Mouse (Mus musculus) myocyte (in vitro differentiated cells): ENCODE measurements around the gene Disp1. TPM values are rescaled to one million over a fixed set of nuclear protein-coding genes. Genes with fewer than 3 reads are reported as not detected.

ENCODE experiments used
- H3K27me3 ChIP-seq: one replicate; pipeline ENCODE4 v1.6.1; 2011; ENCODE audit not compliant: control insufficient read depth, insufficient read depth, insufficient read length
- H3K36me3 ChIP-seq: one replicate; pipeline ENCODE4 v1.6.1; 2011; ENCODE audit not compliant: control insufficient read depth, insufficient read depth
- H3K4me2 ChIP-seq: one replicate; pipeline ENCODE4 v1.6.1; 2011; ENCODE audit warnings: low read depth, control low read depth
- H3K4me3 ChIP-seq: one replicate; pipeline ENCODE4 v1.5.1; 2011; ENCODE audit warnings: mild to moderate bottlenecking, control low read depth, moderate library complexity
- H3K79me2 ChIP-seq: one replicate; pipeline ENCODE4 v1.6.1; 2011; ENCODE audit not compliant: control insufficient read depth, insufficient read depth
- H3ac ChIP-seq: one replicate; pipeline ENCODE4 v1.6.1; 2011; ENCODE audit not compliant: control insufficient read depth, insufficient read length
- CEBPB ChIP-seq: IDR thresholded peaks from 2 replicates; pipeline ENCODE4 v1.6.1; 2011; ENCODE audit warnings: mild to moderate bottlenecking, moderate library complexity; ENCODE audit not compliant: poor library complexity, insufficient read depth, severe bottlenecking
- E2F4 ChIP-seq: IDR thresholded peaks from one replicate; pipeline ENCODE4 v1.6.1; 2011; ENCODE audit warnings: mild to moderate bottlenecking, control low read depth, moderate library complexity; ENCODE audit not compliant: insufficient read depth
- MAX ChIP-seq: IDR thresholded peaks from one replicate; pipeline ENCODE4 v1.6.1; 2011; ENCODE audit warnings: low read depth, mild to moderate bottlenecking, control low read depth
- MYOD1 ChIP-seq, 3 experiments: IDR thresholded peaks; one replicate each; pipeline ENCODE4 v1.6.1; 2011; ENCODE audit warnings: control low read depth in 2 of 3, low read depth in 2 of 3, mild to moderate bottlenecking in 2 of 3, moderate library complexity in 1 of 3; ENCODE audit not compliant: insufficient read length in 2 of 3, control insufficient read depth in 1 of 3
- MYOG ChIP-seq, 3 experiments: IDR thresholded peaks; one replicate each; pipeline ENCODE4 v1.6.1; 2011; ENCODE audit warnings: control low read depth in 2 of 3, low read depth in 2 of 3, mild to moderate bottlenecking in 2 of 3; ENCODE audit not compliant: insufficient read length in 2 of 3, control insufficient read depth in 1 of 3, insufficient read depth in 1 of 3
- POLR2A ChIP-seq: IDR thresholded peaks from one replicate; pipeline ENCODE4 v1.6.1; 2011; ENCODE audit warnings: low read depth, mild to moderate bottlenecking, control low read depth, moderate library complexity; ENCODE audit not compliant: insufficient read length
- POLR2AphosphoS2 ChIP-seq: IDR thresholded peaks from one replicate; pipeline ENCODE4 v1.6.1; 2011; ENCODE audit warnings: low read depth, control low read depth; ENCODE audit not compliant: insufficient read length
- REST ChIP-seq: IDR thresholded peaks from one replicate; pipeline ENCODE4 v1.6.1; 2011; ENCODE audit warnings: mild to moderate bottlenecking, control low read depth, moderate library complexity; ENCODE audit not compliant: insufficient read depth, insufficient read length
- SRF ChIP-seq: IDR thresholded peaks from one replicate; pipeline ENCODE4 v1.6.1; 2011; ENCODE audit warnings: low read depth; ENCODE audit not compliant: control insufficient read depth, insufficient read length
- TCF12 ChIP-seq: IDR thresholded peaks from one replicate; pipeline ENCODE4 v1.6.1; 2011; ENCODE audit warnings: mild to moderate bottlenecking, control low read depth; ENCODE audit not compliant: poor library complexity, insufficient read depth, severe bottlenecking
- TCF3 ChIP-seq: IDR thresholded peaks from one replicate; pipeline ENCODE4 v1.6.1; 2011; ENCODE audit warnings: low read depth, control low read depth; ENCODE audit not compliant: insufficient read length
- USF1 ChIP-seq: IDR thresholded peaks from one replicate; pipeline ENCODE4 v1.6.1; 2011; ENCODE audit warnings: low read depth, mild to moderate bottlenecking, control low read depth, moderate library complexity
- polyA plus RNA-seq: library from polyadenylated mRNA; unstranded; fragments of >200 nt; fragmentation: generic; extraction: Trizol; gene quantifications from one replicate; pipeline ENCODE4 v1.2.1, GENCODE M21; 2012; ENCODE audit warnings: missing spikeins

Gene Disp1
- polyA plus RNA-seq, 1 experiment = 23.5 TPM

DNA sequence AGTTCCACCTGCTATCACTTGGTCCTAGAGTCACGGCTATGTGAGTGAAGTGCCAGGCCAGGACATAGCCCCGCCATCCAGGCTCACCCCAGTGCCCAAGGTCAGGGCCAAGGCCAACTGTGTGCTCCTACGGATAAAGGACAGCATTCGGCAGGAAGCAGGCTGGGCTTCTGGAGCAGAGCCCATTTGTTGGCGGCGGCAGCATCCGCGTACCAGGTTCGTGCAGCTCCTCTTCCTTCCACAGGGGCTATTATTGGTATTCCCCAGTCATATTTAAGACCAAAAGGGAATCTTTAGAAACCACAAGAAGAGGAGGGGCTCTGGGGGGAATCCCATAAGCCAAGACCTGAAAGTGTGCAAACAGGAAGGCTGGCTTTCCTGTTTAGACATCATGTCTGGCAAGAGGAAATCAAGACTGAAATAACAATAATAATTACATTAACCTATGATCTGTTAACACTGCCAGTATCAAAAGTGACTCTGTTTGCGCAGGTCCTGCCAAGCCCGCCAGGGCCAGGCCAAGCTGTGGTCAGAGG lies 180.4 kb downstream of the Disp1 start:
- no peaks in the 10 kb centered on the region for H3K36me3 ChIP-seq
- H3K4me2 ChIP-seq = no peak overlapping the region
- H3K4me3 ChIP-seq = no peak overlapping the region
- no peaks in the 10 kb centered on the region for H3K79me2 ChIP-seq
- no peak overlapping the region for H3ac ChIP-seq
- TF ChIP-seq SRF = no peak
- TF ChIP-seq E2F4 = no peak
- TF ChIP-seq MYOD1 (IDR thresholded peaks at IDR 0.05; ENCODE audit: control insufficient read depth in 1 of 3, insufficient read length in 2 of 3, low read depth in 2 of 3) = no peak
- TF ChIP-seq REST = no peak
- no peak for TF ChIP-seq TCF3
- TF ChIP-seq TCF12 = no peak
- no peak for TF ChIP-seq POLR2A
- no peaks in the 10 kb centered on the region for H3K27me3 ChIP-seq

DNA sequence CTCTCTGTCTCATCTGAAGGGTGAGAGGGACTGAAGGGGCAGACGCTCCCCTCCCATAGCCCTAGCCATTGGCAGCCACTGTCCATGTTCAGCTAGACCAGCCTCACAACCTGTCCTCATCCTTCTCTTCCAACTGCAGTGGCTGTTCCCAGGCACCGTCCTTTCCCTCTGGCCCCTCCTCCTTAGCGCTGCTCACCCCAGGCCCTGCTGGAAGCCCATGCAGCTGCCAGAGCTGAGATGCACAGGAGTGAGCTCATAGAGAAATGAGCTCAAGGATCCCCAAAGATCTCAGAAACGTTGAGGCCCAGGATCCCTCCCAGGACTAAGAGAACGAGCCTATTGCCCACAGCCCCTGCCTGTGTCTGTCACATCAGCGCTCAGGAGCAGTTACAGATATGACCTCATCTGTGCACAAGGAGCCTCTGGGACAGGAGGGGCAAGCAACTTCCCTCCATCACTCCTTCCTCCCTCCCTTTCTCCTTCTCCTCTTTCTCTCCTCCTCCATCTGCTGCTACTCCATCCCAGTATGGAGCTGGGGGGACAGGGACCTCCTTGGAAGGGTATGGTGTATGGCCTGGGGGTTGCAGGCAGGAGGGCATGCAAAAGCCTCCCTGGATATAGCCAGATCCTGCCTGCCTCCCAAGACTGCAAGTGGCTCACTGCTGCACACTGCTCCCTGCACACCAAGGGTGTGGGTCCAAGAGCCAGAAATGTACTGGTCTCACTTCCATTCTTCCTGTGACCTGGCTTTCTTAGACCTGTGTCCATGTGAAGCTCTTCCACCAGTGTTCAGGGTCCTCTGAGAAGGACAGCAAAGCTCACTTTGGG lies 181.2 kb downstream of the Disp1 start:
- Histone ChIP-seq H3K4me3 (no peak overlapping the region), H3K4me2 (no peak overlapping the region), H3ac (no peak overlapping the region), H3K79me2 (no peaks in the 10 kb centered on the region), H3K36me3 (no peaks in the 10 kb centered on the region), H3K27me3 (no peaks in the 10 kb centered on the region)
- TF ChIP-seq MYOD1 (IDR thresholded peaks at IDR 0.05; ENCODE audit: control insufficient read depth in 1 of 3, insufficient read length in 2 of 3, low read depth in 2 of 3) (no peak), REST (no peak), SRF (no peak), CEBPB (no peak), POLR2A (no peak), POLR2AphosphoS2 (no peak), MYOG (IDR thresholded peaks at IDR 0.05; ENCODE audit: control insufficient read depth in 1 of 3, insufficient read depth in 1 of 3, insufficient read length in 2 of 3, low read depth in 2 of 3) (no peak), USF1 (no peak), MAX (no peak), TCF12 (no peak), E2F4 (no peak), TCF3 (no peak)

DNA sequence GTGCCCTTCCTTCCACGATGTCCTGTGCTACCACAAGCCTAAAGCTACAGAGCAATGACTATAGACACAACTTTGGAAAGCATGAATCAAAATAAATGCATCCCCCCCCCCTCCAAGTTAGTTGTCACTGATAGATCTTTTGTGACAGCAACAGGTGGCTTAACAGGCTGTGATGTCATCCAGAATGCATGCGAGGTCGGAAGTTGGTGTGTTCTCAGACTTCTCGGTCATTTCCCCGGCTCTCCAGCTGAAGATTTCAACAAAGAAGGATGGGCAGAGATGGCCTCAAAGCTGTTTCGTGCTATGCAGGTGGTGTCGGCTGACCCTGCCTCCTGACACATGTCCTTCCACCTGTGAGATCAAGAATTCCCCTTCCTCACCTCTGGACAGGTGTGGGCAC lies 181.9 kb downstream of the Disp1 start:
- Histone ChIP-seq H3K79me2 (no peaks in the 10 kb centered on the region), H3K4me2 (no peak overlapping the region), H3ac (no peak overlapping the region), H3K36me3 (no peaks in the 10 kb centered on the region), H3K27me3 (no peaks in the 10 kb centered on the region), H3K4me3 (no peak overlapping the region)
- TF ChIP-seq MYOD1 (IDR thresholded peaks at IDR 0.05; ENCODE audit: control insufficient read depth in 1 of 3, insufficient read length in 2 of 3, low read depth in 2 of 3) = peak in 2 of 3 experiments; percentile 70 to 80
- no peak for TF ChIP-seq CEBPB

Other genes with a start within 250 kb of the Disp1 start
- gene Aida, start 75.1 kb upstream of the Disp1 start, polyA plus RNA-seq = 28.3 TPM
- 26.6 TPM for gene Brox, start 75.7 kb upstream of the Disp1 start, polyA plus RNA-seq
- 48.1 TPM for gene Mia3, start 148.0 kb upstream of the Disp1 start, polyA plus RNA-seq
- 3.4 TPM for gene Taf1a, start 167.5 kb upstream of the Disp1 start, polyA plus RNA-seq
- gene Hhipl2, start 196.7 kb upstream of the Disp1 start, polyA plus RNA-seq = 0.05 TPM